Mouse (Mus musculus) CD4-positive naive resting alpha-beta T cell, adult 76 days (primary cell): ENCODE data around the gene Olfr608. TPM values are rescaled to one million over a fixed set of nuclear protein-coding genes. Genes with fewer than 3 reads are reported as not detected.

Source experiments
- total RNA-seq: library from RNA; stranded (reverse); gene quantifications from one replicate; pipeline ENCODE4 v1.2.4, GENCODE M21; 2023

The Olfr608 gene
- not detected for total RNA-seq

DNA sequence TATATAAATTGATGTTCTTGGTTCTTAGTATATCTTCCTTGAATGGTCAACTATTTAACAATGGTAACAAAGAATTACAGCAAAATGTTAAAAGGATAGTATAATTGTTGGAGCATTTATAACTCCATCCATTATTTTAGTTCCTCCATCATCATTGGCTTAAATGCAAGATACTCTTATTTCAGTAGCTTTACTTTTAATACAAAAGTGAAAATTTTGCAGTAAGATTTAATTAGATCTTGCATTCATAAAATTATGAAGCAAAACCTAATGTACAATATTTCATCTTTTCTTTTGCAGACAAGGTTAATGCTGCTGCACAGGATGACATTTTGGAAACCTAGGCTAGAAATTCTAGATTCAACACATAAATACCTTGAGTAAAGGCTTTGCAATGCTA, at the start of gene Olfr608:
TSS of gene Olfr608 (plus strand) at position 301 of the 400 bp plus-strand sequence.

DNA sequence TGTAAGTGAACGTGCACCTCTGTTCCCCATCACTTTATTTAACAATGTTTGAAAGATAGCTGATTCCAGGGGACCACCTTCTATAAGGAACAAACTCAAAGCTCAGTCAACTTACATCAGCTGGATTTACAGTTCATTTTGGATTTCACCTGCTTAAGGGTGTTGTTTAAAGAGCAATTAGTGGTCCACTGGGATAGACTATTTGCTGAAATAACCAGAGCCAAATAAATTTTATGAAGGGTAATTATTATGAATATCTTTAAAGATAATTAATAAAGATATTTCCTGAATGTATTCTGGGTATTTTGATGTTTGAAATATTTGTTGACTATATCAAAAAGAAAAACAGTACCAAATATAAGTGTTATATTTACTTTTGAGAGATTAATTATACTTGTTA, 24.3 kb upstream of the Olfr608 start, which contains the start of gene Olfr605:
TSS of gene Olfr605 (minus strand) at position 101 of the 400 bp plus-strand sequence.

DNA sequence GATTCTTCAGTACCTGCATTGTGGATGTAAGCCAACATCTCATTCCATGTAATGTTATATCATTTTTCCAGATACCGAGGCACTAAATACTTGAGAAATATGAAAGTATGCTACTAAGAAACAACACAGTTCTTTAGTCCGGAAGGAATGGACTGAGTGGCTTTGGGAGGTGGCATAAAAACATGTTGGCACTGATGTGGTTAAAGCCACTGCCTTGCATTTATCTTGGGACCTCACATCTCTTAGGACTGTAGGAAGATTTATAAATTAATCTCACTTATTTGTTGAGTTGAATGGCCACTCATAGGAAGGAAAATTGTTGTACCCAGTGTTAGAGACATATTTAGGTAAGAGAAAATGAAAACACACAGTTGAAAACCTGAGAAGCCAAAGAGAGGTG, 20.9 kb upstream of the Olfr608 start, which contains the start of gene Olfr606:
TSS of gene Olfr606 (plus strand) at position 301 of the 400 bp plus-strand sequence.

DNA sequence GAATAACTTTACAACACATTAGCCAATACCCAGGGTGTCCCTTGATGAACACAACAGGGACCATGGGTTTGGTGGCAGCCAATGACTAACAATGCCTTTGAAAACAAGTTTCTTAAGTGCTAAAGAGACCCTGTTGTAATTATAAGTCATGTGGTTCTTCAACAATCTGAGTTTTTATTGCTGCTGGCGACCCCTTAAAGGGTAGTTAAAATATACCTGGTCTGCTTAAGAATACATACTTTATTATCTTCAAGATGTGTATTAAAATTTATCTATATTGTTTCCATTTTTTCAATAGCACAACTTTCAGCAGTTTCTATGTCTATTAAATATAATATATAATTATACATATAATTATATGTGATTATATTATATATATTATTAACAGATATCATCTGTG, 28.3 kb downstream of the Olfr608 start, which contains the start of gene Olfr609:
TSS of gene Olfr609 (minus strand) at position 101 of the 400 bp plus-strand sequence.

DNA sequence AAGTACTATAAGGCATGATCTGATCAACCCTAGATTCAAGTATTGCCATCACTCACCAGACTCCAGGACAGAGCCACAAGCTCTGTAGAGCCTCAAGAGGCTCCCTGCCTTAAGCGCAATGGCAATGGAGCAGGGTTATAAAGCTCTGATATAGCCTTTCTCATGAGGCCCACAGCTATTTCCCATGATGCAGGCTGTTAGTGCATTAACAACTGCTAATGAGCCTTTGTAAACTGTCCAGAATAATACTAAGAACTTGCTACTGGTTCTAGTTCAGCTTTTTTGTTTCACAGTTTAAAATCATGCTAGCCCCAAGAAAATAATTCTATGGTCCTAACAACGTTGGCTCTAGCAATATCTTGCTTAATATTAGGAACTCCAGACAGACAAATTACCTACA, 42.3 kb downstream of the Olfr608 start, which contains the start of gene Olfr610:
TSS of gene Olfr610 (minus strand) at position 101 of the 400 bp plus-strand sequence.

DNA sequence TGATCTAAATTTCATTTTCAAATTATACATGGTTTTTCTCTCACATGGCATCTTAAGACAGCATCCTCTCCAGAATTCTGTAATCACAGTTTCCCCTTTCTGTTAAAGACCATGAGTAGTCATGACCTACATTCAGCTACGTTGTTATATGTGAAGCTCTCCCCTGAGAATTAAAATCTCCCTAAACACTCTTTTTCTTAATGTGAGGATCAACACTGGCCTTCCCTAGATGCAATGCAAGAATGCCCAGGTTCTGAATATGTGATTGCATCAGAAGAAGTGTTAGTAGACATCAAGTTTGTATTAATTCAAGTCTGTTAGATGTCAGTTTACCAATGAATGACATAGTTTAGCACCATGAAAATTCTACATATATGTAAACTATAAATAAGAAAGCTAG, 51.1 kb downstream of the Olfr608 start, which contains the start of gene Olfr611:
TSS of gene Olfr611 (minus strand) at position 101 of the 400 bp plus-strand sequence.

Other genes with a start within 250 kb of the Olfr608 start
- not detected for gene Usp17ld, start 217.4 kb upstream of the Olfr608 start, total RNA-seq
- not detected for gene Olfr596, start 164.2 kb upstream of the Olfr608 start, total RNA-seq
- gene Olfr597, start 153.6 kb upstream of the Olfr608 start, total RNA-seq = not detected
- gene Olfr598, start 146.3 kb upstream of the Olfr608 start, total RNA-seq = not detected
- gene Olfr599, start 134.0 kb upstream of the Olfr608 start, total RNA-seq = not detected
- not detected for gene Olfr600, start 120.2 kb upstream of the Olfr608 start, total RNA-seq
- gene Olfr601, start 107.2 kb upstream of the Olfr608 start, total RNA-seq = not detected
- gene Olfr603, start 83.7 kb upstream of the Olfr608 start, total RNA-seq = not detected
- not detected for gene Usp17lc, start 54.8 kb upstream of the Olfr608 start, total RNA-seq
- gene Olfr605, start 24.4 kb upstream of the Olfr608 start, total RNA-seq = not detected
- not detected for gene Olfr606, start 20.8 kb upstream of the Olfr608 start, total RNA-seq
- not detected for gene Olfr607, start 5.7 kb upstream of the Olfr608 start, total RNA-seq
- not detected for gene Olfr609, start 28.2 kb downstream of the Olfr608 start, total RNA-seq
- not detected for gene Olfr610, start 42.2 kb downstream of the Olfr608 start, total RNA-seq
- not detected for gene Olfr611, start 51.0 kb downstream of the Olfr608 start, total RNA-seq
- gene Olfr612, start 72.8 kb downstream of the Olfr608 start, total RNA-seq = not detected
- not detected for gene Olfr613, start 78.2 kb downstream of the Olfr608 start, total RNA-seq
- not detected for gene Olfr615, start 86.2 kb downstream of the Olfr608 start, total RNA-seq
- not detected for gene Olfr616, start 99.3 kb downstream of the Olfr608 start, total RNA-seq
- gene Olfr617, start 103.2 kb downstream of the Olfr608 start, total RNA-seq = not detected
- gene Olfr618, start 120.2 kb downstream of the Olfr608 start, total RNA-seq = not detected
- gene Olfr619, start 130.7 kb downstream of the Olfr608 start, total RNA-seq = not detected
- gene Olfr620, start 142.7 kb downstream of the Olfr608 start, total RNA-seq = not detected
- gene Olfr622, start 172.8 kb downstream of the Olfr608 start, total RNA-seq = not detected
- gene Olfr623, start 193.8 kb downstream of the Olfr608 start, total RNA-seq = not detected
- gene Olfr624, start 201.3 kb downstream of the Olfr608 start, total RNA-seq = not detected
- not detected for gene Olfr625-ps1, start 212.8 kb downstream of the Olfr608 start, total RNA-seq
- gene Olfr243, start 244.8 kb downstream of the Olfr608 start, total RNA-seq = not detected